Mouse (Mus musculus): Measurements from ENCODE around the gene Wdr92. TPM values are rescaled to one million over a fixed set of nuclear protein-coding genes. Genes with fewer than 3 reads are reported as not detected.
"Not testable (repeated sequence)": the region's sequence is repeated elsewhere in the genome, so short reads cannot be mapped to it uniquely, and the experiment has no call there.

Gene Wdr92
- total RNA-seq, 2 experiments from 2014 or later, result 7.5 to 9.0 TPM

DNA sequence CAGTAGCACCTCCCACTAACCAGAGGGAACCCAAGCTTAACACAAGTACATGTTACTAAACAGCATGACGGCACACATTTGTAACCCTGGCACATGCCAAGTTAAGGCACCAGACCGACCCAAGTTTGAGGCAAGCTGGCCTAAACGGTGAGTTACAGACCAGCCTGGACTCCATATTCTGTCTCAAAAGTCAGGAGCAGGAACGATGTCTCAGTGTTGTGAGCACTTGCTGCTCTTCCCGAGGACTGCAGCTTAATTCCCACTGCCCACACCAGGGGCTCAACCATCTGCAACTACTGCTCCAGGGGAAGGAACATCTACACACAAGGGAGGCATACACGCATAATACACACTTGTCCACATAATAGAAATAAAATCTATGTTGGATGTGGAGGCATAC lies 20.6 kb downstream of the Wdr92 start:
- no peak for DNase-seq (ENCODE audit: low spot score)

DNA sequence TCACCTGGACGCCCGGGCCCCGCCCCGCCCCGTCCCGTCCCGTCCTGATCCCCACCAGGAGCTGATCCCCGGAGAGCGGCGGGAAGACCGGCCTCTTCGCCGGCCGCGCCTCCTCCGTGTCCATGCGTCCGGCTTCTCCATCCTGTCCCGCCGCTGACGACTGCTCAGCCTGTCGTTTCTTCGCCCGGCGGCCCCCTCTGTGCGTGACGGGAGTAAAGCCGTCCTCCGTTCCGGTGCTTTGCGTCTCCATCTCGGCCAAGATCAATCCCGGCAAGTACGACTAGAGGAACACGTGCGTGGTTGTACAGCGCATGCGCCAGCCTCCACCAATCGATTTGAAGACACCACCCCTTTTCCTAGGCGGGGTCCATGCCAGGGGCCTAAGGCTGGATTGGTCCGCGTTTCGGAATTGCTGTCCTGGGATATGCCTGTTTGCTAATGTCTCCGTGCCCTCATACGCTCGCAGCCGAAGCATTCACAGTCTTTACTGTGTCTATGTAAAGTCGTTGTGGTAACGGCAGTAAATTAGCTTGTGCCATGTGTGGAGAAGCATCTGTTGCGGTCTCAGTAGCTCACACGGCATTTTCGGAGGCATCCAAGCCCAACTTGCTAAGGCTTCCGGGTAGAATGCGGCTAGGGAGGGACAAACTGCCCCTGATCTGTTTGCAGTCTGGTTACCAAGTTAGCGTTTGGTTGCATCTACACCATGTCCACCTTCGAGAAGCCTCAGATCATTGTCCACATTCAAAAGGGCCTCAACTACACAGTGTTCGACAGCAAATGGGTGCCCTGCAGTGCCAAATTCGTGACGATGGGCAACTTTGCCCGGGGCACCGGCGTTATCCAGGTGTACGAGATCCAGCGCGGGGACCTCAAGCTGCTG lies 29.6 kb downstream of the Wdr92 start, which contains the start of gene Pno1:
Pno1 (minus strand) TSS at position 311 of the 883 bp plus-strand sequence.
- DNase-seq (ENCODE audit: low spot score), result peak; percentile 97

DNA sequence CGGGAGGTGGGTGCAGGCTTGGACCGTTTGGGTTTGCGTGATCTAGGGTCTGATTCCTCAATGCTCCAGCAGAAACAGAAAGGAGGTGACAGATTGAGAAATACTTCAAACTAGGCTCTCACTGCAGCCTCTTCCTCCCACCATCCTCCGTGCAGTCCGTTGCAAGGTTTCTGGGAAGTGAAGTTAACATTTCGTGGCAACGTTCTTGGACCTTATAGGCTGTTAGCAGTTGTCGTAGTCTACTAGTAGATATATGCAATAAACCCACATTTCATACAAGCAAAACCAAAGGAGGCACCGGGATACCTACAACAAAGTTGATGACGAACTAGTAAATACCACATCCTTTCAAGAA lies 30.2 kb downstream of the Wdr92 start:
- DNase-seq (ENCODE audit: low spot score), result no peak

DNA sequence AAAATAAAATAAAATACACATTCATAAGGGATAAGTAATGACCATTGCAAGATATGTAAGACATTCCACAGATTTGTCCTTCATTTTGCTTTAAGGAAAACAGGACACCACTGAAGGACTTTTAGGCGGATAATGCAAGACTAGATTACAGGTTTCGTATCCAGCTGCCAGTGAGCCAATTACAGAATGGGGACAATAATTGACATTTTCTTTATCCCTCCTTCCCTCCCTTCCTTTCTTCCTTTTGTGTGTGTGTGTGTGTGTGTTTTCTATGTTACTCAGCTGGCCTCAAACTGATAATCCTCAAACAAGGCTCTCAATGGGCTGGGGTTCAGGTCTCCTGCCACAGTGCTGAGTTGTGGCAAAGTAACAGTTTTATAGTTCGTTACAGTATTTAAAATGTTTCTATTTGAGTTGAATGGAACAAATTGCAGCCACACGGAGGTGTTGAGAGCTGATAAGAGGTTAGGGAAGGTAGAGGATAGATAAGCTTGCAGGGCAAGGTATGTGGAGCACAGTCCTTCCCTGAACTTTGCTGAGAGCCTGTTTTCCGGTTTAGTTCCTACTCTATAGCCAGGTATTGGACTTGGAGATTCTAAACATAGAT lies 31.1 kb downstream of the Wdr92 start:
- no peak for DNase-seq (ENCODE audit: low spot score)

DNA sequence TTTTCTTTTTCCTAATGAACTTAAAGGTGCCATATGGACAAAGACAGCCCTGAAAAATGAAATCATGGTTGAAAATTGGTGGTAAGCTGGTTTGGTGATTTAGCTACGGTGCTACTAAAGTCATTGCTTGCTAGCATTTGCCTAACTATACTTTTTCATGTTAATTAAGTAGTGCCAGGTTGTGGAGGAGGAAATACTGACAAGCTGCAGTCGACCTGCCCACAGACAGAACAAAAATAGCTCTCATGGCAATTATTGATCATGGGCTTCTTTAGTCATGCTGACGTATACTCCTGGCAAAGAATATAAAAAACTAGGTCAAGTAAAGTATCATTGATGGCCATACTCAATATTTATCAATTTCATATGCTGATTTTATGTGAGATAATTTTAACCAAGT lies 33.6 kb downstream of the Wdr92 start:
- no peak for DNase-seq (ENCODE audit: low spot score)

DNA sequence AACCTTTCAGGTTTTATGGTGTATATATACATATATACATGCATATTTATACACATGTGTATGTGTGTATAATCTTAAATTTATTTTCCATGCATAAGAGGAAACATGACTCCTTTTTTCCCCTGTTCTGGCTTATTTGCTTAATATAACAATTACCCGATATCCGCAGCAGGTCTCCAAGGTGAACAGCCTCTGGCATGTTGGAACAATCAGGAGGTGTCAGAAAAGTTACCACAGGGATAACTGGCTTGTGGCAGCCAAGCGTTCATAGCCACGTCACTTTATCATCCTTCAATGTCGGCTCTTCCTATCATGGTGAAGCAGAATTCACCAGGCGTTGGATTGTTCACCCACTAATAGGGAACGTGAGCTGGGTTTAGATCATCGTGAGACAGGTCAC lies 39.2 kb downstream of the Wdr92 start:
- DNase-seq (ENCODE audit: low spot score), result no peak

DNA sequence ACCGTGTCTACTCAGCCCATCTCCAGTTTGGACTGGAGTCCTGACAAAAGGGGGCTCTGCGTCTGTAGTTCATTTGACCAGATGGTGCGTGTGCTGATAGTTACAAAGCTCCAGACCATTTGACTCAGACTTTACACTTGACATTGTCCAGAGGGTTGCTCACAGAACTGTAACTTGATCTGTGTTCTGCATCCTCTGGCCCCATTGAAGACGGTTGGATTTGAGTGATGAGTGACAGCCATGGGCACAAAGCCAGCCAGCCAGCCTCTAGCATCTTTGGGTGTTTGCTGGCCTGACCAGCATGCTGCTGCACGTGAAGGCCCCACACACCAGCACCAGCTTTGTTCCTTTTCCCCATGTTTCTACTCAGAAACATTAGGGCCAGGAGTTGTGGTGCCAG lies 50.9 kb downstream of the Wdr92 start:
- no peak for DNase-seq (ENCODE audit: low spot score)

DNA sequence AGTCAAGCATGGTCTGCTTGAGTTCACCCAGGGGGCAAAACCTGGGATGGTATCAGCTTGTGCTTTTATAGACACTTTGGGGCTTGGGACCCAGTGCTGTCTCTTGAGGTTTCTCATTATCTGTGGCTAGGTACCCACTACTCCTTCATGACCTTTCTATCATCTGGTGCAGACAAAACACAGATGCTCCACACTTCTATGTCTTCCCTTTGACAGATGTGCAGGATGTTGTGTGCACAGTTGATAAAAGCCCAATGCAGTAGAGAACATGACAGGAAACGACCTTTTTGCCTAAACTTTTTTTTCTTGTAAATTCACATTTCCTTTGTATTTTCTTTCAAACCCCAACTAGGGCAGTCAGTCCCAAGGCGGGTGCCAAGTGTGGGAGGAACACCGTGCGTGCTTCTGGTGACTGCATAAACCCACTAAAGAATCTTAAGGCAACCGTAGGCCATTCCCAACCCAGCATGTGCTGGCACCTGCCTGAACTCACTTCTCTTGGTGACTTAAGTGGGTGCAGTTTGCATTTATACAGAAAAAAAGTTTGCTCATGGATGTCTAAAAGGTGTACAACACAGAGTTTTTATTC lies 54.6 kb downstream of the Wdr92 start:
- no peak for DNase-seq (ENCODE audit: low spot score)

DNA sequence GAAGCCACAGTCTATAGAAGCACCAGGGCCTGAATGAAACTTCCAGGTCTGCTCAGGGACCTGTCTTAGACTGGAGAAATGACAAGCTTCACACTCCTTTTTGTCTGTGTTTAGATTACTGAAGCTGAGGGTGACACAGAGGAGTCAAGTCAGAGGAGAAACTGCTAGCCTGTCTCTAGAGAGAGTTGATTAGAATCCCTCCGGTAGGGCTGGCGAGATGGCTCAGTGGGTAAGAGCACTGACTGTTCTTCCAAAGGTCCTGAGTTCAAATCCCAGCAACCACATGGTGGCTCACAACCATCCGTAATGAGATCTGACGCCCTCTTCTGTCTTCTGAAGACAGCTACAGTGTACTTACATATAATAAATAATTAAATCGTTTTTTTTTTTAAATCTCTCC lies 56.7 kb downstream of the Wdr92 start:
- DNase-seq (ENCODE audit: low spot score), result not testable (repeated sequence)

DNA sequence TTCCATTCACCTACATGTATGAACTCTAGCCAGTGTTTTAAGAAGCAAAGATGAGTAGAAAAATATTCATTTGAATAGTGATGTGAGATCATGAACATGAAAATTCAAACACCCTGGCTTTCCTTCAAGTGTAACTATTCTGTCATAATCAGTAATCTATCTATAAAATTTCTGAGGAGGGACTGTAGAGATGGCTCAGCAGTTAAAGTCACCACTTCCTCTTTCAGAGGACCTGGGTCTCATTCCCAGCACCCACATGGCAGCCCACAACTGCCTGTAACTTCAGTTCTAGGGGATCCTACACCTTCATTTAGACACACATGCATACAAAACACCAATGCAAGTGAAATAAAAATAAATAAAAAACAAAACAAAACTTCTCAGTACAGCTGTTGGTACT lies 66.8 kb downstream of the Wdr92 start:
- no peak for DNase-seq (ENCODE audit: low spot score)

DNA sequence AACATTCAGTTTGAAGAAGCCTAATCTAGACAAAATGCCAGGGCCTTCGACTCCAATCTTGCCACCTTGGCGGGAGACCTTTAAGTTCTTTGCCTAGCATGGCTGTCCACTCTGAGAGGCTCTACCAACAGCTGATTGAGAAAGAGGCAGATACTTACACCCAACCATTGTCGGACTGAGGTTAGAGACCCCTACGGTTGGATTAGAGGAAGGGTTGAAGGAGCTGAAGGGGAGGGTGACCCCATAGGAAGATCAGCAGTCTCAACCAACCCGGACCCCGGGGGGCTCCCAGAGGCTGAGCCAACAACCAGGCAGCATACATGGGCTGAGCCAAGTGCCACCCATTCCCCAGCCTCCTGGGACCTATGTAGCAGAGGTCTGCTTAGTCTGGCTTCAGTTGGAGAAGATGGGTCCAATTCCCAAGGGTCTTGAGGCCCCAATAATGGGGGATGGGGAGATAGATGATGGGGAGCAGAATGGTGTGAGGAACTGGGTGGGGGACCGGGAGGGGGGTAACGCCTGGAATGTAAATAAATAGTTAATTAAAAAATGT lies 75.0 kb downstream of the Wdr92 start:
- no peak for DNase-seq (ENCODE audit: low spot score)

DNA sequence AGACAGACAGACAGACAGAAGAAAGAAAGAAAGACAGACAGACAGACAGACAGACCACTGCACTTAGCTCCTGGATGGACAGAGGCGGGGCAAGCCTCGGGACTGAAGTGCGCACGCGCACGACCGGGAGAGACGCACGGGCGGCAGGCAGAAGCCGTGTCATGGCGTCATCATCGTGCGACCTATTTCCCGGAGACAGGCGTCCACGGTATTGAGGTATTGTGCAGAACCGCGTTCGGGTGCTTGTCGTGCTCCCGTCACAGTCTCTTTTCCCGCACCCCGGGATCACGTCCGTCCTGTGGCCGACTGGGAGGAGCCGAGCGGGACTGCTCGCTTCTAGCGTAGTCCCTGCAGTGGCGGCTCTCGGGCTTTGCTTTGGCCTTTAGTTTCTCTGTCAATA lies 75.5 kb downstream of the Wdr92 start, which contains the start of gene C1d:
C1d (plus strand) TSS at position 137 of the 400 bp plus-strand sequence.
- DNase-seq (ENCODE audit: low spot score), result peak; percentile 95

DNA sequence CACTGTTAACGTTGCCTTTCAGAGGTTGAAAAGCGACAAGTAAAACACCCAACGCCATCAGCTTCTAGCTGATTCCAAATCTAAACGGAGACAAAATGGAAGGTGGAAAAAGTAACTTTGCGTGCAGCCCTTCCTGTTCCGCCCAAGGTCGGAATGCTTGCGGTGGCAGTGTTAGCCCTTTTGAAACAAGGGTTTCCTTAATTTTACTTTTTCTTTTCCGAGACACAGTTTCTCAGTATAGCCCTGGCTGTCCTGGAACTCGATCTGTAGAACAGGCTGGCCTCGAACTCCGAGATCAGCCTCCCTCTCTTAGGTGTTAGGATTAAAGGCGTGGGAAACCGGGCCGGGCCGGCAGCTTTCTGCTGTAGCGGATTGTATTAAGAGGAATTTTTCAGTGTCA lies 76.0 kb downstream of the Wdr92 start:
- DNase-seq (ENCODE audit: low spot score), result no peak

DNA sequence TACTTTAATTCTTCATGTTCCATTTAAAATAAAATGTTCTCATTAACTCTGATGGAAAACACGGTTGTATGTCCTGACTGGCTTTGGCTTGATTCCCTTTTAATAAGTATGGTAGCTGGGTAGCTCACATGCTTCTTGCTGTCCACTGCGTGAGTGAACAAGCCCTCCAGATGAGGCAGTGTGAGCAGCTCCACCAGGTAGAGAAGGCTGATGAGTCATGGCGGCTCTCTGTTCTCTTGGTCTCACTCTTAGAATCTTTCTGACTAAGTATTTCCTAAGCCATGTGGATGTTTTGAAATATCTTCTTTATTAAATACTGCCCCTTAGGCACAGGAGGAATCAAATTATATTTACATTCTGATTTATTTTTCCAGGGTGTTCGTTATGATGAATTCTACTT lies 85.3 kb downstream of the Wdr92 start:
- no peak for DNase-seq (ENCODE audit: low spot score)

DNA sequence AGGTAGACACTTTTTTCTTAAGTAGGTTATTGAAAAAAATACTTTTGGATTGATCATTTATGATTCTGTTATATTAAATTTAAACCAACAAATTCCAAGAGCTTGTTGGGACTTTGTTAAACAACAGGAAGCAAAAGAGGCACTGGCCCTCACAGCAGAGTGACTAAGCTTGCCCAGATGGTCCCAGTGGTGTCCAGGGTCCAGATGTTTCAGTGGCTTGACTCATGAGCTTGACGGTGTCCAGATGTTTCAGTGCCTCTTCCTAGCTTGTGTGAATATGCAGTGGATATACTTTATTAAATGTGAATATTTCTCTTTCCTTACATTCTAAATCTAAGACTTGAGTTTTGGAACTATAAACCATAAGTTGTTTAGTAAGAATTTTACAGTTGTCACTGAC lies 86.9 kb downstream of the Wdr92 start:
- DNase-seq (ENCODE audit: low spot score), result peak; percentile 40

DNA sequence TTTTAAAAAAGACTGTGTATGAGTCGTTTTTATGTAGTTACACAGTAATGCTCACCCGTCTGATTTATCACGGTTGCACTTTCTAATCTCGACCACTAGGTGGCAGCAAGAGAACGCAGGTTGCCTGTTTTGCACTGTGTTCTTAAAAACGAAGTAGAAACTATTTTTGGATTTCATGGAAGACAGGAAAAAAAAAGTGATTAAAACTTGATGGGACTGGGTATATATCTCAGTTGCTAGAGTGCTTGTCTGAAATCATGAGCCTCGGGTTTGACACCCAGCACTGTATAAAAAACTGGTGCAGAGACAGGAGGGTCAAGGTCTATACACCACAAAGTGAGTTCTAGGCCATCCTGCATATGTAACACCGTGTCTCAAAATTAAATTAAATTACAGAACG lies 98.1 kb downstream of the Wdr92 start:
- peak; percentile 32 for DNase-seq (ENCODE audit: low spot score)

Other genes starting within 250 kb of the Wdr92 start
- gene Fbxo48, start 230.7 kb upstream of the Wdr92 start, total RNA-seq (2021), result under 1 TPM; 0.09 to 0.39 TPM
- 1 to 10 TPM; 2.6 to 2.8 TPM for gene Cnrip1, start 130.5 kb upstream of the Wdr92 start, total RNA-seq (2021)
- 1 to 10 TPM in 1 of 2 experiments, under 1 TPM in 1; 0.64 to 1.4 TPM for gene Plek, start 129.7 kb upstream of the Wdr92 start, total RNA-seq (2021)
- 100 to 1,000 TPM; 137 to 146 TPM for gene Ppp3r1, start 22.8 kb upstream of the Wdr92 start, total RNA-seq (2021)
- gene Pno1, start 29.5 kb downstream of the Wdr92 start, total RNA-seq (2021), result 10 to 100 TPM; 53.3 to 53.4 TPM
- 10 to 100 TPM; 33.1 to 35.7 TPM for gene C1d, start 75.5 kb downstream of the Wdr92 start, total RNA-seq (2021)

All from gastrocnemius, adult 18-20 months (tissue).